Mouse (Mus musculus) frontal cortex, postnatal 25 days (tissue): Measurements from ENCODE around the gene Nfatc2.

Source experiments
- DNase-seq, 2 experiments: peaks; one replicate each; pipeline ENCODE4 v3.0.0; 2022; ENCODE audit warnings: low spot score in 2 of 2

Nfatc2 gene

DNA sequence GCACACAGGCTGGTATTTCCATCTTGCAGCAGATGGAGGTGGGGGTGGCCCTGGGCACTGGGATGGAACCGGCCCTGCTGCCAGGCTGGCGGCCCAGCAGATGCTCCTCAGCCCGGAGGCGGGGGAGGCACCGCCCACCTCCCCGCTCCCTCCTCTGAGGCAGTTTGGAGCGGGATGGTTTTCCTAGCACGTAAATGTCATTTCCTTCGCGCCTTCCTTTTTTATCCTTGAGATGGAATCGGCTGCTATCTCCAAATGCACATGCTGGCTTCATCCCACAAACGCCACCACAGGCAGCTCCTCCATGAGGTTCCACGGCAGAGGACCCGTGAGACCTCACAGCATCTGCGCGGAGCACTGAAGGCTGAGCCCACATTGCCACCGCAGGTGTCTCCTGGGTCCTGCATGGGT lies 160.5 kb downstream of the Nfatc2 start:
- DNase-seq: peak; percentile 62 to 80

GRCm38 (mm10) chr2:168438981-168439452 lies 162.4 kb downstream of the Nfatc2 start:
- peak in 1 of 2 experiments; percentile 39 for DNase-seq

DNA sequence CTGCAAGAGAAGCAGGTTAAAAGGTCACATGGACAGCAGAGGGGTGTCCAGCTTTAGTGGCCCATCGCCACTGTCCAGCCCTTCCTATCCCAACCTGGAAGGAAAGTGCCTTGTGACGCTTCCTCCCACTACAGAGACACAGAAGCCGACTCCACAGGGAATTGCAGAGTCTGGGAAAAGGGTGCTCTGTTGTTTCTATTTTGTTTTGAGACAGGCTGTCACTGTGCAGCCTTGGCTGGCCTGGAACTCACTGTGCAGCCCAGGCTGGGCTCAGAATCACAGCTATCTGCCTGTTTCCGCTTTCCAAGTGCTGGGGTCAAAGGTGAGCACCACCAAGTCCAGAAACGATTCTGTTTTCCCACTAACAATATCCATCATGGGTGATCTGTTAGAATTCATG lies 167.3 kb downstream of the Nfatc2 start:
- DNase-seq: no peak

DNA sequence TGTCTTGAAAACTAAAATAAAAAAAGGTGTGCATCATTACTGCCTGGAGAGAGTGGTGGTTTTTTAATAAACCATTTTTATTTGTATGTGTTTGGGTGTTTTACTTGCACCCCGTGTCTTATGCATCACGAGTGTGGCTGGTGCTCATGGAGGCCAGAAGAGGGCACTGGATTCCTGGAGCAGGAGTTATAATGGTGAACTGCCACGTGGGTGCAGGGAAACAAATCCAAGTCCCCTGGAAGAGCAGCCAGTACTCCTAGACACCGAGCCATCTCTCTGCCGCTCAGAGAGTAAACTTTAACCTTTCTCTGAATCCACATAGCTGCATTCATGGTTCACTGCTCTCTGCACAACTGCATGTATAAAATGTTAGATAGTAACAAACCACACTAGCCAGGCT lies 168.1 kb downstream of the Nfatc2 start:
- DNase-seq: no peak

DNA sequence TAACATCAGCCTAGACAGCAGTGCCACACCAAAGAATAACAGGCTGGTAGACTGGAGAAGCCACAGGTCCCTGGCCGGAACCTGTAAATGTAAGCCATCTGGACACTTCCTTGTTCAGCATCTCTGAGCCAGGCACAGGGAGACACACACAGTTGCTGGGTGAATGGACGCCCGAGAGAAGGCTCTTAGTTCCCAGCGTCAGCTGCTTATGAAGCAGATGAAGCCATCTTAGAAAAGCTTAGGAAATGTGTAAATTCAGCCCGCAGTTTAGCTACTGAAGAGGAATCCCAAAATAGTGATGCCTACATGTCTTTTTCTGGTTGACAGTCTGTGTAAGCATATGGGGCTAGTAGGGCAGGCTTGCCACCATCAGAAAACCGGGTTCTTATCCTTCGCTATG lies 169.1 kb downstream of the Nfatc2 start:
- DNase-seq: no peak

DNA sequence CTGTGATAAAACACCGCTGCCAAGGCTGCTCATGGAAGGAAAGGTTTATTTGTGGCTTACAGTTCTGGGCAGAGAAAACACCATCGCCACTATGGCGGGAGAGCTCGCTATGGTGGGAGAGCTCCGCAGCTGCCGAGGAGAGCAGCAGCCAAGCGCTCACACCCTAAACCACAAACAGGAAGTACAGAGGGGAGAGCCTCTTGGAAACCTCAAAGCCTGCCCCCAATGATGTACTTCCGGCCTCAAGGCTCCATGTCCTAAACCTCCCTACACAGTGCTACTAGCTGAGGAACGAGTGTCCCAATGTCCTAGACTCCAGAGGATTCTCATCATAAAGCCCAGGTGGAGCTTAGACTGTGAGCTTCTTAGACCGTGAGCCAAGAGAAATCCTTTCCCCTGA lies 171.9 kb downstream of the Nfatc2 start:
- no peak for DNase-seq

GRCm38 (mm10) chr2:168428375-168428901 lies 173.0 kb downstream of the Nfatc2 start:
- DNase-seq: no peak
